Mouse (Mus musculus) MEL (cell line): ENCODE measurements at regions not wholly inside any gene's neighbourhood (a gene's known extent, or its start where the extent isn't known, plus 50 kb on each side); places are given as distances from the start of the nearest gene placed in this dataset.

Source experiments
- BHLHE40 ChIP-seq: IDR thresholded peaks from 2 replicates; pipeline ENCODE4 v1.6.1; 2012; ENCODE audit warnings: low read depth, mild to moderate bottlenecking, inconsistent platforms, low read length, improper control_type of control experiment, borderline replicate concordance
- CHD1 ChIP-seq: IDR thresholded peaks from 2 replicates; pipeline ENCODE4 v1.6.1; 2012; ENCODE audit warnings: low read depth, mild to moderate bottlenecking, inconsistent platforms, low read length, improper control_type of control experiment
- CTCF ChIP-seq, 3 experiments: IDR thresholded peaks in 2 of 3; conservative IDR thresholded peaks in 1 of 3; 2 replicates each; pipeline ENCODE4 v1.5.1; 2011 to 2012; ENCODE audit warnings: low read length in 3 of 3, low read depth in 2 of 3, mild to moderate bottlenecking in 2 of 3, improper control_type of control experiment in 1 of 3, inconsistent platforms in 1 of 3, mixed read lengths in 1 of 3, moderate library complexity in 1 of 3; ENCODE audit not compliant: control insufficient read depth in 1 of 3, insufficient read depth in 1 of 3, poor library complexity in 1 of 3, severe bottlenecking in 1 of 3
- EP300 ChIP-seq, 2 experiments: IDR thresholded peaks; 2 replicates each; pipeline ENCODE4 v1.6.1; 2011; ENCODE audit warnings: improper control_type of control experiment in 2 of 2, low read length in 2 of 2, low read depth in 1 of 2, mild to moderate bottlenecking in 1 of 2
- GATA1 ChIP-seq: IDR thresholded peaks from 2 replicates; pipeline ENCODE4 v1.6.1; 2011; ENCODE audit warnings: low read depth, low read length, improper control_type of control experiment
- HCFC1 ChIP-seq: IDR thresholded peaks from 2 replicates; pipeline ENCODE4 v1.6.1; 2012; ENCODE audit warnings: low read depth, mild to moderate bottlenecking, inconsistent platforms, low read length, improper control_type of control experiment, moderate library complexity
- MXI1 ChIP-seq: IDR thresholded peaks from 2 replicates; pipeline ENCODE4 v1.6.1; 2011; ENCODE audit warnings: mild to moderate bottlenecking, low read depth, low read length, improper control_type of control experiment
- POLR2A ChIP-seq, 2 experiments: IDR thresholded peaks; 2 replicates each; pipeline ENCODE4 v1.6.1; 2011 to 2012; ENCODE audit warnings: low read length in 2 of 2, mild to moderate bottlenecking in 2 of 2, control low read depth in 1 of 2, improper control_type of control experiment in 1 of 2, low read depth in 1 of 2, moderate library complexity in 1 of 2; ENCODE audit not compliant: control insufficient read depth in 1 of 2, insufficient read depth in 1 of 2, poor library complexity in 1 of 2
- RAD21 ChIP-seq: IDR thresholded peaks from 2 replicates; pipeline ENCODE4 v1.6.1; 2011; ENCODE audit warnings: mild to moderate bottlenecking, low read depth, low read length, improper control_type of control experiment
- TAL1 ChIP-seq: IDR thresholded peaks from 2 replicates; pipeline ENCODE4 v1.6.1; 2012; ENCODE audit warnings: mild to moderate bottlenecking, inconsistent platforms, low read length, moderate library complexity, mixed read lengths

- TF ChIP-seq CTCF (IDR thresholded peaks at IDR 0.05 in 2 of 3, conservative IDR thresholded peaks at IDR 0.05 in 1 of 3; ENCODE audit: control insufficient read depth in 1 of 3, insufficient read depth in 1 of 3, low read depth in 2 of 3, low read length in 3 of 3, poor library complexity in 1 of 3, severe bottlenecking in 1 of 3), result no peak
- TF ChIP-seq POLR2A (IDR thresholded peaks at IDR 0.05; ENCODE audit: control insufficient read depth in 1 of 2, insufficient read depth in 1 of 2, low read depth in 1 of 2, low read length in 2 of 2, poor library complexity in 1 of 2), result no peak
- no peak for TF ChIP-seq BHLHE40
- TF ChIP-seq GATA1, result no peak
- no peak for TF ChIP-seq MXI1
- no peak for TF ChIP-seq TAL1
- no peak for TF ChIP-seq CHD1
- no peak for TF ChIP-seq EP300 (IDR thresholded peaks at IDR 0.05; ENCODE audit: low read depth in 1 of 2, low read length in 2 of 2)
- TF ChIP-seq HCFC1, result no peak
- TF ChIP-seq RAD21, result no peak
These were observed 260.4 kb upstream of the P2ry1 start for GRCm38 (mm10) chr3:60742232-60742631.
